Mouse (Mus musculus) myocyte (in vitro differentiated cells): ENCODE measurements at regions not wholly inside any gene's neighbourhood (a gene's known extent, or its start where the extent isn't known, plus 50 kb on each side); places are given as distances from the start of the nearest gene placed in this dataset.

Experiments used
- H3K27me3 ChIP-seq: one replicate; pipeline ENCODE4 v1.6.1; 2011; ENCODE audit not compliant: control insufficient read depth, insufficient read depth, insufficient read length
- H3K36me3 ChIP-seq: one replicate; pipeline ENCODE4 v1.6.1; 2011; ENCODE audit not compliant: control insufficient read depth, insufficient read depth
- H3K4me2 ChIP-seq: one replicate; pipeline ENCODE4 v1.6.1; 2011; ENCODE audit warnings: low read depth, control low read depth
- H3K4me3 ChIP-seq: one replicate; pipeline ENCODE4 v1.5.1; 2011; ENCODE audit warnings: mild to moderate bottlenecking, control low read depth, moderate library complexity
- H3K79me2 ChIP-seq: one replicate; pipeline ENCODE4 v1.6.1; 2011; ENCODE audit not compliant: control insufficient read depth, insufficient read depth
- H3ac ChIP-seq: one replicate; pipeline ENCODE4 v1.6.1; 2011; ENCODE audit not compliant: control insufficient read depth, insufficient read length
- CEBPB ChIP-seq: IDR thresholded peaks from 2 replicates; pipeline ENCODE4 v1.6.1; 2011; ENCODE audit warnings: mild to moderate bottlenecking, moderate library complexity; ENCODE audit not compliant: poor library complexity, insufficient read depth, severe bottlenecking
- E2F4 ChIP-seq: IDR thresholded peaks from one replicate; pipeline ENCODE4 v1.6.1; 2011; ENCODE audit warnings: mild to moderate bottlenecking, control low read depth, moderate library complexity; ENCODE audit not compliant: insufficient read depth
- MAX ChIP-seq: IDR thresholded peaks from one replicate; pipeline ENCODE4 v1.6.1; 2011; ENCODE audit warnings: low read depth, mild to moderate bottlenecking, control low read depth
- MYOD1 ChIP-seq, 3 experiments: IDR thresholded peaks; one replicate each; pipeline ENCODE4 v1.6.1; 2011; ENCODE audit warnings: control low read depth in 2 of 3, low read depth in 2 of 3, mild to moderate bottlenecking in 2 of 3, moderate library complexity in 1 of 3; ENCODE audit not compliant: insufficient read length in 2 of 3, control insufficient read depth in 1 of 3
- MYOG ChIP-seq, 3 experiments: IDR thresholded peaks; one replicate each; pipeline ENCODE4 v1.6.1; 2011; ENCODE audit warnings: control low read depth in 2 of 3, low read depth in 2 of 3, mild to moderate bottlenecking in 2 of 3; ENCODE audit not compliant: insufficient read length in 2 of 3, control insufficient read depth in 1 of 3, insufficient read depth in 1 of 3
- POLR2A ChIP-seq: IDR thresholded peaks from one replicate; pipeline ENCODE4 v1.6.1; 2011; ENCODE audit warnings: low read depth, mild to moderate bottlenecking, control low read depth, moderate library complexity; ENCODE audit not compliant: insufficient read length
- POLR2AphosphoS2 ChIP-seq: IDR thresholded peaks from one replicate; pipeline ENCODE4 v1.6.1; 2011; ENCODE audit warnings: low read depth, control low read depth; ENCODE audit not compliant: insufficient read length
- REST ChIP-seq: IDR thresholded peaks from one replicate; pipeline ENCODE4 v1.6.1; 2011; ENCODE audit warnings: mild to moderate bottlenecking, control low read depth, moderate library complexity; ENCODE audit not compliant: insufficient read depth, insufficient read length
- SRF ChIP-seq: IDR thresholded peaks from one replicate; pipeline ENCODE4 v1.6.1; 2011; ENCODE audit warnings: low read depth; ENCODE audit not compliant: control insufficient read depth, insufficient read length
- TCF12 ChIP-seq: IDR thresholded peaks from one replicate; pipeline ENCODE4 v1.6.1; 2011; ENCODE audit warnings: mild to moderate bottlenecking, control low read depth; ENCODE audit not compliant: poor library complexity, insufficient read depth, severe bottlenecking
- TCF3 ChIP-seq: IDR thresholded peaks from one replicate; pipeline ENCODE4 v1.6.1; 2011; ENCODE audit warnings: low read depth, control low read depth; ENCODE audit not compliant: insufficient read length
- USF1 ChIP-seq: IDR thresholded peaks from one replicate; pipeline ENCODE4 v1.6.1; 2011; ENCODE audit warnings: low read depth, mild to moderate bottlenecking, control low read depth, moderate library complexity

DNA sequence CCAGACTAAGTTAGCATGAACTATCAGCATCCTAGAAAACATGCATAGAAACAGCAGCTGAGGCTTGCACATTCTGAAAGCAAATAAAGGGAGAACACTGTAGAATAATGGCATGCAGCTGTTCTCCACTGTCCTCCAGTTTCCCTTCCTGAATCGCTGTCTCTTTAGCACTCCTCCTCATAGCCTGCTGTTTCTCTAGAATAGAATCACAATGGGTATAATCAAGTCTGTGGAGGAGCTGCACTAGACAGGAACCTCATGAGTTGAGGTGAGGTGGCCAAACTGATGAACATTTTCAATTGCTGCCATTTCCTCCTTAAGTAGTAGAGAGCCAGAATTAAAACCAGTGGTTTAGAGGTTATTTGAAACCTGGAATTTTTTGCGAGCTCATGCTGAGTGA lies 755.3 kb downstream of the Plod2 start:
- no peak overlapping the region for H3K4me3 ChIP-seq
- no peak overlapping the region for H3K4me2 ChIP-seq
- H3K36me3 ChIP-seq, result no peaks in the 10 kb centered on the region
- no peaks in the 10 kb centered on the region for H3K27me3 ChIP-seq
- no peak overlapping the region for H3ac ChIP-seq
- no peaks in the 10 kb centered on the region for H3K79me2 ChIP-seq
- no peak for TF ChIP-seq POLR2AphosphoS2
- no peak for TF ChIP-seq MYOD1 (IDR thresholded peaks at IDR 0.05; ENCODE audit: control insufficient read depth in 1 of 3, insufficient read length in 2 of 3, low read depth in 2 of 3)
- no peak for TF ChIP-seq USF1
- no peak for TF ChIP-seq POLR2A
- no peak for TF ChIP-seq E2F4
- TF ChIP-seq SRF, result no peak
- TF ChIP-seq REST, result no peak
- TF ChIP-seq TCF12, result no peak
- no peak for TF ChIP-seq MYOG (IDR thresholded peaks at IDR 0.05; ENCODE audit: control insufficient read depth in 1 of 3, insufficient read depth in 1 of 3, insufficient read length in 2 of 3, low read depth in 2 of 3)
- no peak for TF ChIP-seq TCF3

DNA sequence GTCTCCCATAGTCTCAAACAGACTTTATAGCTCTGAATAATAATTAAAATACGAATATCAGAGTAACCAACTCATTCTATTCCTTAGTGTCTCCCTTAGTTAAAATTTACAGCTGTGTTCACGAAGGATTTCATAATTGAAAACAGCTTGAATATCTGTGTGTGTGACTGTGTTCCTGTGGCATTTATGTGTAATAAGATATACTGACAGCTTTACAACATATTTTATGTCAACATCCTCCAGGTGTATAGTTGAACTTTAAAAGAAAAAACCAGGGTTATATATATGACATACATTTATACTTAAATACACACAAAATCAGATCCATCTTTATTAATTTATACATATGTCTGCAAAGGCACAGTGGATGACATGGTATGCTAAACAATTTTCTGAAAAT lies 764.7 kb downstream of the Plod2 start:
- no peaks in the 10 kb centered on the region for H3K36me3 ChIP-seq
- no peak overlapping the region for H3K4me2 ChIP-seq
- H3K79me2 ChIP-seq, result no peaks in the 10 kb centered on the region
- no peak overlapping the region for H3K4me3 ChIP-seq
- TF ChIP-seq SRF, result no peak
- no peak for TF ChIP-seq POLR2AphosphoS2
- H3K27me3 ChIP-seq, result no peaks in the 10 kb centered on the region
- no peak overlapping the region for H3ac ChIP-seq

DNA sequence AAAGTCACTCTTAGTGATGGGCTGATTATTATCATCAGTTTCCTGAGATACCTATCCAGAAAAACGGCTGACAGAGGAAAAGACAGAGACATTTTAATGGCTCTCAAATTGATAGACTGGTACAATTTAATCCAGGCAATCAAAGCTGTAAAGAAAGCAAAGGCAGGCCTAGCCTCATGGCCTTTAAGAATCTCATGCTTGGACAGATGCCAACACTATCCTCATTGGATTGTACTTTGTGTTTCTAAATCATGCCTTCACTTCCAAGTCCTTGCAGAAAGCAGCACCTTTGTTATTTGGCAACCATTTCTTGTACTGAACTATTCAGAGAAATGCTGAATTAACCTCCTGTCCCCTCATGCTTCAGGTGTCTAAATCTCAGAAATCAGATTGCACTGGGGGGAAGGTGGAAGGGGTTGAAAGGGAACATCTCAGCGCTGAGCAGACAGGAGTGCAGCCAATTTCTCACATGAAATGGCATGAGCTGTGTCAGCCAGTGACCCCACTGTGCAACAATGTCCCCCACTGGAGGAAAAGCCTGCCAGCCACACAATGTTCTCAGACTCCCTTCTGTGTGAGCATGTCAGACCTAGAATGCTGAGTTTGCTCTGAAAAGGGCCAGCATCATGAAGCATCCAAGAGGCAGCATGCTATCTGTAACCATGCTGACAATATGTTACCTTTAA lies 787.1 kb downstream of the Plod2 start:
- TF ChIP-seq POLR2A, result no peak
- no peak for TF ChIP-seq POLR2AphosphoS2
- no peak for TF ChIP-seq TCF3
- no peak for TF ChIP-seq USF1
- no peak for TF ChIP-seq MYOD1 (IDR thresholded peaks at IDR 0.05; ENCODE audit: control insufficient read depth in 1 of 3, insufficient read length in 2 of 3, low read depth in 2 of 3)
- TF ChIP-seq CEBPB, result no peak
- TF ChIP-seq TCF12, result no peak
- no peak for TF ChIP-seq E2F4
- no peak for TF ChIP-seq SRF
- no peak for TF ChIP-seq REST
- TF ChIP-seq MYOG (IDR thresholded peaks at IDR 0.05; ENCODE audit: control insufficient read depth in 1 of 3, insufficient read depth in 1 of 3, insufficient read length in 2 of 3, low read depth in 2 of 3), result no peak
- TF ChIP-seq MAX, result no peak
- H3K27me3 ChIP-seq, result no peaks in the 10 kb centered on the region
- H3K36me3 ChIP-seq, result no peaks in the 10 kb centered on the region
- H3ac ChIP-seq, result no peak overlapping the region
- no peaks in the 10 kb centered on the region for H3K79me2 ChIP-seq
- H3K4me3 ChIP-seq, result no peak overlapping the region
- H3K4me2 ChIP-seq, result no peak overlapping the region
